Mouse (Mus musculus): ENCODE data around the gene Ndufb7. TPM values are rescaled to one million over a fixed set of nuclear protein-coding genes. Genes with fewer than 3 reads are reported as not detected.
"Not testable (repeated sequence)": the region's sequence is repeated elsewhere in the genome, so short reads cannot be mapped to it uniquely, and the experiment has no call there.

Gene Ndufb7
- polyA plus RNA-seq, 1 experiment from 2014 or later: 397 TPM

- H3K27ac ChIP-seq (replicated peaks): no peak overlapping the region
- no peak for ATAC-seq (ENCODE audit: low read depth)
- WGBS: 79% methylated on average over 4 of the region's 4 CpGs
- no peak overlapping the region for H3K9ac ChIP-seq
- H3K9me3 ChIP-seq: no peaks in the 10 kb centered on the region
- H3K27me3 ChIP-seq: no peaks in the 10 kb centered on the region
- H3K36me3 ChIP-seq: peaks cover 45% of the 10 kb centered on the region
- H3K4me2 ChIP-seq: no peak overlapping the region
- H3K4me1 ChIP-seq (replicated peaks): peaks cover 23% of the 10 kb centered on the region
- no peak overlapping the region for H3K4me3 ChIP-seq
Observed at GRCm38 (mm10) chr8:83569165-83569564, 2.7 kb downstream of the Ndufb7 start.

- Histone ChIP-seq H3K4me1 (replicated peaks) (peaks cover 36% of the 10 kb centered on the region), H3K4me3 (no peak overlapping the region), H3K9ac (no peak overlapping the region), H3K36me3 (peaks cover 47% of the 10 kb centered on the region), H3K27me3 (no peaks in the 10 kb centered on the region), H3K27ac (replicated peaks) (no peak overlapping the region), H3K9me3 (no peaks in the 10 kb centered on the region), H3K4me2 (no peak overlapping the region)
- WGBS: 84% methylated on average over 15 of the region's 15 CpGs
- no peak for ATAC-seq (ENCODE audit: low read depth)
Observed at GRCm38 (mm10) chr8:83570272-83571000, 4.0 kb downstream of the Ndufb7 start.

- not testable (repeated sequence) for H3K9me3 ChIP-seq; H3K4me3 ChIP-seq; H3K27me3 ChIP-seq; H3K4me2 ChIP-seq; ATAC-seq (ENCODE audit: low read depth); H3K27ac ChIP-seq (replicated peaks); H3K9ac ChIP-seq
- H3K4me1 ChIP-seq (replicated peaks): peaks cover 41% of the 10 kb centered on the region
- H3K36me3 ChIP-seq: peaks cover 47% of the 10 kb centered on the region
- WGBS: 96% methylated on average over 7 of the region's 7 CpGs
Observed at GRCm38 (mm10) chr8:83571001-83571340, 4.5 kb downstream of the Ndufb7 start.

GRCm38 (mm10) chr8:83571791-83572190 is 5.3 kb downstream of the Ndufb7 start:
- 90% methylated on average over 10 of the region's 10 CpGs for WGBS
- H3K9ac ChIP-seq: no peak overlapping the region
- peaks cover 47% of the 10 kb centered on the region for H3K36me3 ChIP-seq
- no peak for ATAC-seq (ENCODE audit: low read depth)
- H3K4me2 ChIP-seq: no peak overlapping the region
- no peaks in the 10 kb centered on the region for H3K27me3 ChIP-seq
- no peak overlapping the region for H3K4me3 ChIP-seq
- no peak overlapping the region for H3K27ac ChIP-seq (replicated peaks)
- peaks cover 49% of the 10 kb centered on the region for H3K4me1 ChIP-seq (replicated peaks)
- H3K9me3 ChIP-seq: no peaks in the 10 kb centered on the region

- H3K4me2 ChIP-seq: no peak overlapping the region
- H3K9me3 ChIP-seq: no peaks in the 10 kb centered on the region
- H3K36me3 ChIP-seq: peaks cover 47% of the 10 kb centered on the region
- 92% methylated on average over 5 of the region's 5 CpGs for WGBS
- H3K4me3 ChIP-seq: no peak overlapping the region
- H3K27me3 ChIP-seq: no peaks in the 10 kb centered on the region
- H3K9ac ChIP-seq: no peak overlapping the region
- no peak for ATAC-seq (ENCODE audit: low read depth)
- peaks cover 52% of the 10 kb centered on the region for H3K4me1 ChIP-seq (replicated peaks)
- H3K27ac ChIP-seq (replicated peaks): no peak overlapping the region
Observed at GRCm38 (mm10) chr8:83572246-83572812, 5.9 kb downstream of the Ndufb7 start.

GRCm38 (mm10) chr8:83573140-83573875 is 6.8 kb downstream of the Ndufb7 start:
- peaks cover 47% of the 10 kb centered on the region for H3K36me3 ChIP-seq
- WGBS: 88% methylated on average over 18 of the region's 18 CpGs
- no peak for ATAC-seq (ENCODE audit: low read depth)
- H3K4me1 ChIP-seq (replicated peaks): peaks cover 50% of the 10 kb centered on the region
- H3K9ac ChIP-seq: no peak overlapping the region
- H3K27ac ChIP-seq (replicated peaks): no peak overlapping the region
- H3K27me3 ChIP-seq: no peaks in the 10 kb centered on the region
- no peak overlapping the region for H3K4me3 ChIP-seq
- no peak overlapping the region for H3K4me2 ChIP-seq
- H3K9me3 ChIP-seq: no peaks in the 10 kb centered on the region

GRCm38 (mm10) chr8:83574631-83575315 is 8.3 kb downstream of the Ndufb7 start:
- peaks cover 46% of the 10 kb centered on the region for H3K36me3 ChIP-seq
- H3K4me3 ChIP-seq: no peak overlapping the region
- H3K9ac ChIP-seq: no peak overlapping the region
- H3K27ac ChIP-seq (replicated peaks): no peak overlapping the region
- H3K4me1 ChIP-seq (replicated peaks): peaks cover 54% of the 10 kb centered on the region
- no peak overlapping the region for H3K4me2 ChIP-seq
- no peak for ATAC-seq (ENCODE audit: low read depth)
- H3K27me3 ChIP-seq: no peaks in the 10 kb centered on the region
- WGBS: 85% methylated on average over 15 of the region's 15 CpGs
- no peaks in the 10 kb centered on the region for H3K9me3 ChIP-seq

- H3K36me3 ChIP-seq: peaks cover 35% of the 10 kb centered on the region
- WGBS: 80% methylated on average over 17 of the region's 17 CpGs
- H3K27me3 ChIP-seq: no peaks in the 10 kb centered on the region
- H3K4me2 ChIP-seq: no peak overlapping the region
- H3K9me3 ChIP-seq: no peaks in the 10 kb centered on the region
- peaks cover 65% of the 10 kb centered on the region for H3K4me1 ChIP-seq (replicated peaks)
- 0 out of 2 replicates have a peak overlapping the region, but pooled peaks have one; percentile 13 for H3K9ac ChIP-seq
- ATAC-seq (ENCODE audit: low read depth): no peak
- H3K4me3 ChIP-seq: no peak overlapping the region
- H3K27ac ChIP-seq (replicated peaks): no peak overlapping the region
Observed at GRCm38 (mm10) chr8:83575561-83576515, 9.4 kb downstream of the Ndufb7 start.

- no peaks in the 10 kb centered on the region for H3K27me3 ChIP-seq
- H3K27ac ChIP-seq (replicated peaks): no peak overlapping the region
- H3K9me3 ChIP-seq: no peaks in the 10 kb centered on the region
- H3K4me1 ChIP-seq (replicated peaks): peaks cover 72% of the 10 kb centered on the region
- ATAC-seq (ENCODE audit: low read depth): no peak
- no peak overlapping the region for H3K4me2 ChIP-seq
- 71% methylated on average over 3 of the region's 4 CpGs for WGBS
- no peak overlapping the region for H3K4me3 ChIP-seq
- H3K9ac ChIP-seq: no peak overlapping the region
- H3K36me3 ChIP-seq: peaks cover 29% of the 10 kb centered on the region
Observed at GRCm38 (mm10) chr8:83576516-83576895, 10.0 kb downstream of the Ndufb7 start.

- 81% methylated on average over 4 of the region's 4 CpGs for WGBS
- Histone ChIP-seq H3K27me3 (no peaks in the 10 kb centered on the region), H3K4me2 (no peak overlapping the region), H3K4me1 (replicated peaks) (peaks cover 76% of the 10 kb centered on the region), H3K27ac (replicated peaks) (no peak overlapping the region), H3K4me3 (no peak overlapping the region), H3K9me3 (no peaks in the 10 kb centered on the region), H3K36me3 (peaks cover 24% of the 10 kb centered on the region), H3K9ac (no peak overlapping the region)
- no peak for ATAC-seq (ENCODE audit: low read depth)
Observed at GRCm38 (mm10) chr8:83576921-83577320, 10.4 kb downstream of the Ndufb7 start.

- no peak for ATAC-seq (ENCODE audit: low read depth)
Observed at GRCm38 (mm10) chr8:83577384-83577791, 10.9 kb downstream of the Ndufb7 start.

More at GRCm38 (mm10) chr8:83577384-83577791, 10.9 kb downstream of the Ndufb7 start:
- peaks cover 81% of the 10 kb centered on the region for H3K4me1 ChIP-seq (replicated peaks)
- H3K4me3 ChIP-seq: no peak overlapping the region
- H3K27ac ChIP-seq (replicated peaks): 0 out of 2 replicates have a peak overlapping the region, but pooled peaks have one; percentile 9
- H3K4me2 ChIP-seq: no peak overlapping the region
- H3K9ac ChIP-seq: peak overlapping the region; percentile 41
- H3K27me3 ChIP-seq: no peaks in the 10 kb centered on the region
- H3K9me3 ChIP-seq: no peaks in the 10 kb centered on the region
- WGBS: 62% methylated on average over 9 of the region's 9 CpGs
- H3K36me3 ChIP-seq: peaks cover 20% of the 10 kb centered on the region
